ENCODE assay signal across 22 mouse cellular contexts in genomic region chr5:100621876-100622508, GRCm38 (mm10). TPM values are rescaled to one million over a fixed set of nuclear protein-coding genes. Genes with fewer than 3 reads are reported as not detected.
A peak's percentile ranks its signal among the peaks of the same experiment; 100 is the strongest.
DNase-seq lines count a peak whose midpoint lies in the region; TF ChIP-seq lines count a peak whose summit lies in the region.
"Had no signal": no experiment of that assay in that cellular context is flagged by ENCODE, and none has a peak within 500 bp of the region (broad histone marks: within the 10 kb centered on the region; RNA-seq: fewer than 3 reads in every experiment).

No protein-coding gene starts in this region.

- no peaks in the 10 kb centered on the region for H3K27me3 ChIP-seq in heart, adult 2 months (ENCODE audit: control insufficient read depth, insufficient read depth, low read length)
- H3K27me3 ChIP-seq in CH12.LX (replicated peaks): no peaks in the 10 kb centered on the region
- H3K27me3 ChIP-seq: hindbrain, embryonic 15.5 days; neural tube, embryonic 13.5 days had no signal

- no peak for TF ChIP-seq CTCF in heart, adult 2 months (IDR thresholded peaks at IDR 0.05)
- TF ChIP-seq CTCF in CH12.LX (conservative IDR thresholded peaks at IDR 0.05 in 1 of 2, IDR thresholded peaks at IDR 0.05 in 1 of 2; ENCODE audit: low read depth in 2 of 2, low read length in 2 of 2): no peak
- no peak for TF ChIP-seq CTCF in embryonic fibroblast, embryonic 13.5 days (IDR thresholded peaks at IDR 0.05; ENCODE audit: borderline replicate concordance, insufficient read depth, low read length)

- no peak for TF ChIP-seq EP300 in heart, adult 2 months (IDR thresholded peaks at IDR 0.05; ENCODE audit: insufficient read depth, low read depth, low read length)
- peak; percentile 86 for TF ChIP-seq EP300 in CH12.LX (IDR thresholded peaks at IDR 0.05; ENCODE audit: low read length)

- no peak overlapping the region for H3K4me3 ChIP-seq in heart, adult 2 months
- peak overlapping the region in 2 of 3 experiments; percentile 12 to 23 for H3K4me3 ChIP-seq in CH12.LX (replicated peaks in 1 of 3; ENCODE audit: low read depth in 2 of 3, low read length in 2 of 3, poor library complexity in 1 of 3)
- H3K4me3 ChIP-seq in embryonic fibroblast, embryonic 13.5 days (ENCODE audit: insufficient read depth, low read length): no peak overlapping the region
- H3K4me3 ChIP-seq: erythroblast, embryonic 14.5 days; hindbrain, embryonic 15.5 days; layer of hippocampus, adult 2 months; neural tube, embryonic 13.5 days had no signal

- no peaks in the 10 kb centered on the region for H3K9me3 ChIP-seq in CH12.LX (replicated peaks; ENCODE audit: low read length)
- H3K9me3 ChIP-seq: hindbrain, embryonic 15.5 days; neural tube, embryonic 13.5 days had no signal

- no peaks in the 10 kb centered on the region for H3K36me3 ChIP-seq in heart, adult 2 months (ENCODE audit: control insufficient read depth, insufficient read depth, low read length)
- H3K36me3 ChIP-seq in CH12.LX (replicated peaks in 1 of 2; ENCODE audit: control insufficient read depth in 1 of 2, insufficient read depth in 1 of 2, low read length in 1 of 2): no peaks in the 10 kb centered on the region
- H3K36me3 ChIP-seq: hindbrain, embryonic 15.5 days; neural tube, embryonic 13.5 days had no signal

- intact Hi-C loops in heart, adult 2 months (cut with DNase I): no loop called here

- in situ Hi-C loops in CH12.LX (cut with MboI; ENCODE audit: low pct_ligation_motif_present, low pct_unique_long_range_greater_than_20kb, low sequenced_read_pairs): no loop called here

- peak; percentile 80 for DNase-seq in heart, adult 11 months
- DNase-seq in heart, adult 2 months: no peak
- peak; percentile 25 for DNase-seq in 3134 (ENCODE audit: extremely low read depth, insufficient read length, low spot score)
- peak; percentile 84 for DNase-seq in CH12.LX (ENCODE audit: extremely low read depth)
- no peak for DNase-seq in natural killer cell, adult 2 months (ENCODE audit: low spot score in 2 of 2)
- DNase-seq in retina, embryonic 14.5 days (ENCODE audit: low spot score): no peak
- DNase-seq in spleen, postnatal 36 days (ENCODE audit: low spot score in 2 of 2): no peak
- DNase-seq: adrenal gland, postnatal 10 days; B cell, adult 2 months; cerebellum, adult 2 months; forebrain, postnatal 0 days; kidney, adult 9 months; lung, adult 2 months; lung, postnatal 36 days; right cerebral cortex, postnatal 25 days had no signal

- no peaks in the 10 kb centered on the region; the same call in none of the 2 replicates for H3K4me1 ChIP-seq in heart, adult 2 months (ENCODE audit: control insufficient read depth, insufficient read depth, low read length)
- H3K4me1 ChIP-seq in CH12.LX (ENCODE audit: control insufficient read depth in 1 of 2, insufficient read depth in 2 of 2): peaks cover 30 to 56% of the 10 kb centered on the region in 2 experiments
- peaks cover 12% of the 10 kb centered on the region for H3K4me1 ChIP-seq in embryonic fibroblast, embryonic 13.5 days (ENCODE audit: control insufficient read depth, insufficient read depth, low read length)
- H3K4me1 ChIP-seq: hindbrain, embryonic 15.5 days; neural tube, embryonic 13.5 days had no signal

- no peak for TF ChIP-seq POLR2A in heart, adult 2 months (IDR thresholded peaks at IDR 0.05; ENCODE audit: insufficient read depth, low read depth, low read length)
- no peak for TF ChIP-seq POLR2A in CH12.LX (IDR thresholded peaks at IDR 0.05; ENCODE audit: low read depth, low read length)
- TF ChIP-seq POLR2A in embryonic fibroblast, embryonic 13.5 days (IDR thresholded peaks at IDR 0.05; ENCODE audit: low read depth, low read length): no peak

- H3K79me2 ChIP-seq in heart, adult 2 months (replicated peaks; ENCODE audit: control insufficient read depth, insufficient read depth, low read length): no peaks in the 10 kb centered on the region
- no peaks in the 10 kb centered on the region for H3K79me2 ChIP-seq in CH12.LX (replicated peaks; ENCODE audit: control insufficient read depth, extremely low read depth, insufficient read depth, poor library complexity, severe bottlenecking)

- no peak overlapping the region for H3K9ac ChIP-seq in heart, adult 2 months (ENCODE audit: low read depth, low read length)
- H3K9ac ChIP-seq in CH12.LX (ENCODE audit: insufficient read depth, low read depth): peak overlapping the region; percentile 28
- H3K9ac ChIP-seq: forebrain, postnatal 0 days; hindbrain, embryonic 15.5 days; neural tube, embryonic 13.5 days had no signal

- peak overlapping the region; percentile 75 for H3K4me2 ChIP-seq in CH12.LX (ENCODE audit: insufficient read depth, low read depth, poor library complexity, severe bottlenecking)
- H3K4me2 ChIP-seq: hindbrain, embryonic 15.5 days; liver, embryonic 11.5 days; neural tube, embryonic 13.5 days had no signal

- 48% methylated on average over 8 of the region's 8 CpGs for WGBS in heart, adult 2 months

- no peak; the same call in none of the 2 replicates for TF ChIP-seq RAD21 in CH12.LX (IDR thresholded peaks at IDR 0.05; ENCODE audit: low read depth, low read length)

- dilution Hi-C loops in CH12.LX (cut with MboI; ENCODE audit: extremely low pct_ligation_motif_present, extremely low pct_unique_long_range_greater_than_20kb, low sequenced_read_pairs): no loop called here

- H3K27ac ChIP-seq in heart, adult 2 months: no peak overlapping the region
- peak overlapping the region; percentile 97 for H3K27ac ChIP-seq in CH12.LX (ENCODE audit: insufficient read depth, low read depth)
- peak overlapping the region; percentile 97 for H3K27ac ChIP-seq in embryonic fibroblast, embryonic 13.5 days (ENCODE audit: insufficient read depth, low read length)
- H3K27ac ChIP-seq: hindbrain, embryonic 15.5 days; layer of hippocampus, adult 2 months; neural tube, embryonic 13.5 days had no signal

TF ChIP-seq in CH12.LX, 34 proteins besides CTCF, POLR2A, EP300 and RAD21 (continues in another document):
- TF ChIP-seq ZNF384 (IDR thresholded peaks at IDR 0.05; ENCODE audit: low read depth, low read length) (peak; percentile 77), ELF1 (IDR thresholded peaks at IDR 0.05; ENCODE audit: low read depth, low read length) (peak; percentile 84), GABPA (IDR thresholded peaks at IDR 0.05; ENCODE audit: insufficient replicate concordance, low read depth, low read length) (no peak), MEF2A (IDR thresholded peaks at IDR 0.05; ENCODE audit: borderline replicate concordance, low read depth, low read length) (peak; percentile 60; the same call in 1 of the 2 replicates), JUND (conservative IDR thresholded peaks at IDR 0.05; ENCODE audit: low read depth, low read length) (no peak), HCFC1 (IDR thresholded peaks at IDR 0.05; ENCODE audit: low read depth, low read length) (peak; percentile 34), ETS1 (conservative IDR thresholded peaks at IDR 0.05; ENCODE audit: low read depth, low read length) (peak; percentile 95), UBTF (IDR thresholded peaks at IDR 0.05; ENCODE audit: low read depth, low read length) (no peak), USF1 (IDR thresholded peaks at IDR 0.05; ENCODE audit: low read depth, low read length) (no peak), MYC (IDR thresholded peaks at IDR 0.05; ENCODE audit: low read depth, low read length) (peak; percentile 46; the same call in 1 of the 2 replicates), NELFE (IDR thresholded peaks at IDR 0.05; ENCODE audit: low read depth, low read length) (no peak), RCOR1 (conservative IDR thresholded peaks at IDR 0.05; ENCODE audit: low read depth, low read length) (peak; percentile 78), IRF4 (IDR thresholded peaks at IDR 0.05; ENCODE audit: low read depth, low read length) (peak; percentile 79), CHD1 (IDR thresholded peaks at IDR 0.05; ENCODE audit: low read depth, low read length) (0 out of 2 replicates have a peak, but pooled peaks have one; percentile 25), USF2 (conservative IDR thresholded peaks at IDR 0.05; ENCODE audit: low read depth, low read length) (no peak), KAT2A (IDR thresholded peaks at IDR 0.05; ENCODE audit: insufficient replicate concordance, low read length) (no peak), MAZ (IDR thresholded peaks at IDR 0.05; ENCODE audit: low read depth, low read length) (peak; percentile 80; the same call in 1 of the 2 replicates), TCF12 (IDR thresholded peaks at IDR 0.05; ENCODE audit: low read depth, low read length) (peak; percentile 82), SIN3A (IDR thresholded peaks at IDR 0.05; ENCODE audit: low read length) (peak; percentile 95; the same call in 1 of the 2 replicates), BHLHE40 (IDR thresholded peaks at IDR 0.05; ENCODE audit: low read depth, low read length) (peak; percentile 79; the same call in 1 of the 2 replicates), CHD2 (IDR thresholded peaks at IDR 0.05; ENCODE audit: low read length) (peak; percentile 59; the same call in 1 of the 2 replicates), MXI1 (IDR thresholded peaks at IDR 0.05; ENCODE audit: low read depth, low read length) (peak; percentile 51), MAX (IDR thresholded peaks at IDR 0.05; ENCODE audit: low read length) (peak; percentile 55; the same call in 1 of the 2 replicates), NRF1 (IDR thresholded peaks at IDR 0.05; ENCODE audit: low read depth, low read length) (no peak), ZMIZ1 (IDR thresholded peaks at IDR 0.05; ENCODE audit: low read depth, low read length) (no peak), PAX5 (IDR thresholded peaks at IDR 0.05; ENCODE audit: low read length) (no peak), SMC3 (IDR thresholded peaks at IDR 0.05; ENCODE audit: low read depth, low read length) (peak; percentile 12; the same call in 1 of the 2 replicates), JUN (IDR thresholded peaks at IDR 0.05; ENCODE audit: insufficient read depth, low read depth, low read length) (no peak)

RNA-seq across cellular contexts. Expression of gene Plac8, which starts 49.9 kb away (rescaled TPM):
- 1 to 10 TPM; 1.5 to 3.1 TPM for total RNA-seq in heart, adult 2 months (2021)
- polyA plus RNA-seq in heart, adult 2 months (2012; rRNA removed): 3.7 and 8.0 TPM in 2 replicates
- 64.3 and 99.9 TPM in 2 replicates for total RNA-seq in CH12.LX (2012; rRNA removed)
- total RNA-seq in CH12.LX (2014; rRNA removed): 235 and 258 TPM in 2 replicates
- 151 and 161 TPM in 2 replicates for polyA plus RNA-seq in CH12.LX (2012; ENCODE audit: insufficient read length, low read depth)
- polyA plus RNA-seq in embryonic fibroblast, embryonic 13.5 days (2011; ENCODE audit: insufficient read length, low read depth, missing spikeins): 43.8 and 104 TPM in 2 replicates
- total RNA-seq: layer of hippocampus, adult 2 months; left cerebral cortex, postnatal 36 days had no signal

RNA-seq across cellular contexts. Expression of gene Coq2, which starts 52.9 kb away (rescaled TPM):
- 100 to 1,000 TPM in 1 of 2 experiments, 10 to 100 TPM in 1; 95.9 to 109 TPM for total RNA-seq in heart, adult 2 months (2021)
- 106 and 161 TPM in 2 replicates for polyA plus RNA-seq in heart, adult 2 months (2012; rRNA removed)
- total RNA-seq in CH12.LX (2012; rRNA removed) (49.1 and 53.9 TPM in 2 replicates), CH12.LX (2014; rRNA removed) (50.1 and 51.0 TPM in 2 replicates)
- polyA plus RNA-seq in CH12.LX (2012; ENCODE audit: insufficient read length, low read depth): 50.9 and 56.5 TPM in 2 replicates
- 31.3 and 31.8 TPM in 2 replicates for polyA plus RNA-seq in embryonic fibroblast, embryonic 13.5 days (2011; ENCODE audit: insufficient read length, low read depth, missing spikeins)

Comparison
In these comparisons a context has a peak if more than half of its experiments do, and no peak if none do; other contexts are left out.
1. DNase-seq: peak in heart, adult 11 months (single experiment), 3134 (single experiment) and CH12.LX (single experiment); none in heart, adult 2 months (0 of 2), natural killer cell, adult 2 months (0 of 2), retina, embryonic 14.5 days (single experiment) and spleen, postnatal 36 days (0 of 2).
2. H3K4me3 ChIP-seq: peak in CH12.LX (2 of 3); none in heart, adult 2 months (single experiment) and embryonic fibroblast, embryonic 13.5 days (single experiment).